Mouse (Mus musculus): ENCODE measurements around the gene Olfr1391. TPM values are rescaled to one million over a fixed set of nuclear protein-coding genes. Genes with fewer than 3 reads are reported as not detected.
"Not testable (repeated sequence)": the region's sequence is repeated elsewhere in the genome, so short reads cannot be mapped to it uniquely, and the experiment has no call there.

Gene Olfr1391
- not detected in 2 replicates for polyA plus RNA-seq (2011; ENCODE audit: insufficient read length, low read depth, missing spikeins)

DNA sequence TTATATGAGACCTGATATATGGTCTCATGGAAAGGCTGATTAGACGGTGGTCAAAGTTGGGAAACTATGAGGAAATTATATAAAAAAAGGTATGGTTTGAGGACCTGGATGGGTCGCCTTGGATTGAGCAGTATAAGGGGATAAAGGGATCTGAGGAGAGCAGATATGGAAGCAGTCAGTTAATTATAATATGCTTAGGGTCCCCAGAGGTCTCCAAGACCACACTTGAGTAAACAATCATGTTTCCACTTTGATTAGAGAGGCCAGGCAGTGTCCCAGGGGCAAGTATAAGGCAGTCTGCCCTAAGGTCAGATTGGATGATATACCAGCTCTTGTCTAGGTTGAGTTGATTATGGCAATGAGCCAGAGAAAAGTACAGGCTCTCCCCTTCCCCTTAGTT lies at the start of gene Olfr1391:
Gene Olfr1391 (plus strand): TSS at position 301 of the 400 bp plus-strand sequence.
- H3K27ac ChIP-seq (ENCODE audit: insufficient read depth, low read length) = no peak within 1 kb of the TSS
- no peak within 1 kb of the TSS for H3K4me3 ChIP-seq (ENCODE audit: insufficient read depth, low read length)
- no peaks in the 10 kb centered on the region for H3K4me1 ChIP-seq (ENCODE audit: control insufficient read depth, insufficient read depth, low read length)
- no peak for TF ChIP-seq POLR2A (IDR thresholded peaks at IDR 0.05; ENCODE audit: low read depth, low read length)
- no peak for TF ChIP-seq CTCF (IDR thresholded peaks at IDR 0.05; ENCODE audit: borderline replicate concordance, insufficient read depth, low read length)

DNA sequence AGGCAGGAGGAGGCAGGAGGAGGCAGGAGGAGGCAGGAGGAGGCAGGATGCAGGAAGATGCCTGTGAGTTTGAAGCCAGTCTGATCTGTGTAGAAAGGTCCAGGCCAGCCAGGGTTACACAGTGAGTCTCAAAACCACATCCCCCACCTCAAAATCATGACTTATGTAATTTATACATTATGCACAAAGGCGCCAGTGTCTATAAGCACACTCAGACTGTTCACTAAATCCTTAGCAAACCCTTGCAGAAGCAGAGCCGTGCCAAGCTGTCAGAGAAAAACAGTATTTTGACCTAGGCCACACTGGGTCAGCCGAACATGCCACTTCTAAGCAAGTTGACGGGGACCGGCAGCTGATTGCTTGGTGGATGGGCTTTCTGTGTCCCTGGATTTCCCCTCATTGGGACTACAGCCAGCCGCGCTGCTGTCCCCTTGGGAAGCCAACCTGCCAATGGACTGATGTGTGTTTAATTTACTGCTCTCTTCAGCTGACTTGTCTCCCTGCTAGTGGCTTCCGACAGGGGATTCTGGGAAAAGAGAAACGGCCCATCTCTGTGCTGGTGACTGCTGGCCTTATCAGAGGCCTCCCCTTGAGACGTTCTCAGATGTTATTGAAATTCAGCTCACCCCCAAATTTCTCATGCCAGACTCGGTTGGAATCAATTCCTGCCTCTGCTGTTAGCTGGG lies 48.6 kb upstream of the Olfr1391 start:
- H3K4me1 ChIP-seq (ENCODE audit: control insufficient read depth, insufficient read depth, low read length) = no peaks in the 10 kb centered on the region
- no peak overlapping the region for H3K4me3 ChIP-seq (ENCODE audit: insufficient read depth, low read length)
- TF ChIP-seq POLR2A (IDR thresholded peaks at IDR 0.05; ENCODE audit: low read depth, low read length) (no peak), CTCF (IDR thresholded peaks at IDR 0.05; ENCODE audit: borderline replicate concordance, insufficient read depth, low read length) (no peak)
- no peak overlapping the region for H3K27ac ChIP-seq (ENCODE audit: insufficient read depth, low read length)

DNA sequence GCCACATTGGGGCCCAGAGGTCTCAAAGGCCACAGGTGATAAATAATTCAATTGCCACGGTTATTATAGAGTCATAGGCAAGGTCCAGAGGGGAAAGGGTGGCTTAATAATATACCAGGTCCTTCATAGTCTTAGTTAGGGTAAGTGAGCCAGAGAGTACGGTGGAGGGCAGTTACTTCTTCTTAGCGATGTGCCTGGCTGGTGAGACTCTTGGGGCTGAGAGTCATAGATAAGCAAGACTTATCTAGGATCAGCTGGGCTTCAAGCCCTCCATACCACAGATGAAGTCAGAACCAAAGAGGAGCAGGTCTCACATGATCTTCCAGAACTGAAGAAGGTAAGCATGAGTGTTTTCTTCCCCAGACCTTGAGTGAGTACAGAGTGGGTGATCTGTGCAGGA lies 44.3 kb upstream of the Olfr1391 start, which contains the start of gene Olfr1393:
Gene Olfr1393 (plus strand): TSS at position 83 of the 400 bp plus-strand sequence.
- Histone ChIP-seq H3K4me1 (ENCODE audit: control insufficient read depth, insufficient read depth, low read length) (no peaks in the 10 kb centered on the region), H3K27ac (ENCODE audit: insufficient read depth, low read length) (no peak within 1 kb of the TSS), H3K4me3 (ENCODE audit: insufficient read depth, low read length) (no peak within 1 kb of the TSS)
- no peak for TF ChIP-seq POLR2A (IDR thresholded peaks at IDR 0.05; ENCODE audit: low read depth, low read length)
- no peak for TF ChIP-seq CTCF (IDR thresholded peaks at IDR 0.05; ENCODE audit: borderline replicate concordance, insufficient read depth, low read length)

DNA sequence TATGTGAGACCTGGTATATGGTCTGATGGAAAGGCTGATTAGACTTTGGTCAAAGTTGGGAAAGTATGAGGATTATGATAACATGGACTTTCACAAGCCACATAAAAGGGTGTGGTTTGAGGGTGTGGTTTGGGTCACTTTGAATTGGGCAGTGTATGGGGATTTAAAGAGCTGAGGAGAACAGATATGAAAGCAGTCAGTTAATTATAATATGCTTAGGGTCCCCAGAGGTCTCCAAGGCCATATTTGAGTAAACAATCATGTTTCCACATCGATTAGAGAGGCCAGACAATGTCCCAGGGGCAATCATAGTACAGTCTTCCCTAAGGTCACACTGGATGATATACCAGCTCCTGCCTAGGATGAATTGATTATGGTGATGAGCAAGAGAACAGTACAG lies 37.6 kb upstream of the Olfr1391 start, which contains the start of gene Olfr1392:
Gene Olfr1392 (plus strand): TSS at position 301 of the 400 bp plus-strand sequence.
- not testable (repeated sequence) for H3K4me3 ChIP-seq (ENCODE audit: insufficient read depth, low read length); H3K4me1 ChIP-seq (ENCODE audit: control insufficient read depth, insufficient read depth, low read length); H3K27ac ChIP-seq (ENCODE audit: insufficient read depth, low read length)

DNA sequence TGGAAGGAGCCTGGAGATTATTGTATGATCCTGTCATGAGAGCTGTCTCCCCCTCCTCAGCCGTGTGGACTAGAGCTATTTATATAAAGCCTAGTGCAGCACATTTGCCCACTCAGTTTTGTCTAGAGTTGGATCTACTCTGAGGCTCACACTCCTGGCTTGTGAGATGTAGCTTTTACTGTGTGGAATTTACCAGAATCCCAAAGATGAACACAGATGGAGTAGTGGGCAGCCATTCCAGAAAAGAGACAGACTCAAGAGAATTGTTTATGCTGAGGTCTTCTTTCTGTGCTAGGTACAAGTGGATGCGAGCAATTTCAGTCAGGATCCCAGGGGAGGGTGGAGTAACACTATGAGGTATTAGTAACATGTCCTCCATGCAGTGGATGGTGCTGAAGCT lies 35.3 kb upstream of the Olfr1391 start:
- Histone ChIP-seq H3K27ac (ENCODE audit: insufficient read depth, low read length) (no peak overlapping the region), H3K4me1 (ENCODE audit: control insufficient read depth, insufficient read depth, low read length) (no peaks in the 10 kb centered on the region)
- no peak for TF ChIP-seq CTCF (IDR thresholded peaks at IDR 0.05; ENCODE audit: borderline replicate concordance, insufficient read depth, low read length)
- no peak for TF ChIP-seq POLR2A (IDR thresholded peaks at IDR 0.05; ENCODE audit: low read depth, low read length)

DNA sequence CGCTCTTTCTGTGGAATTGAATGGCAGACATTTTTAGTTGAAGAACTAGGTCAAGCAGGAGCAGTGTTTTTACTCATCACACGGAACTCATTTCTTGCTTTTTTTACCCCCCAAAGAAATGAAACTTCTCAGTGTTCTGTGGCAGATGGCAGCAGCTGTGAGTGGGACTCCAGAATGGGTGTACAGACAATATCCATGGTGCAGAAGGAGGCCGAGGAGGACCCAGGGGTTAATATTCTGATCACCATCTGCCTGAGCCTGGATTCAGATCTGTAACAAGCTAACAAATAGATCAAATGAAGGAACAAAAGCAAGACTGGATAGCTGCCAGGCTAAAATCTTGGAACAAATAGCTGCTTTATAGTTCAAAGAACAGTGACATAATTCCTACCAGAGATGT lies 29.8 kb upstream of the Olfr1391 start:
- H3K4me3 ChIP-seq (ENCODE audit: insufficient read depth, low read length) = no peak overlapping the region

More for the DNA sequence above, 35.3 kb upstream of the Olfr1391 start:
- no peak overlapping the region for H3K4me3 ChIP-seq (ENCODE audit: insufficient read depth, low read length)

DNA sequence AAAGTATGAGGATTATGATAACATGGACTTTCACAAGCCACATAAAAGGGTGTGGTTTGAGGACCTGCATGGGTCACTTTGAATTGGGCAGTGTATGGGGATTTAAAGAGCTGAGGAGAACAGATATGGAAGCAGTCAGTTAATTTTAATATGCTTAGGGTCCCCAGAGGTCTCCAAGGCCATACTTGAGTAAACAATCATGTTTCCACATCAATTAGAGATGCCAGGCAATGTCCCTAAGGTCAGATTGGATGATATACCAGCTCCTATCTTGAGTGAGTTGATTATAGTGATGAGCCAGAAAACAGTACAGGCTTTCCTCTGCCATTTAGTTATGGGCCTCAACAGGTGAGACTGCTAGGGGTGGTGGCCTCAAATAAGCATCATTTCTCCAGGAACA lies 18.1 kb upstream of the Olfr1391 start, which contains the start of gene Olfr10:
Gene Olfr10 (plus strand): TSS at position 301 of the 400 bp plus-strand sequence.
- H3K27ac ChIP-seq (ENCODE audit: insufficient read depth, low read length) = no peak within 1 kb of the TSS
- no peaks in the 10 kb centered on the region for H3K4me1 ChIP-seq (ENCODE audit: control insufficient read depth, insufficient read depth, low read length)
- TF ChIP-seq POLR2A (IDR thresholded peaks at IDR 0.05; ENCODE audit: low read depth, low read length) (no peak), CTCF (IDR thresholded peaks at IDR 0.05; ENCODE audit: borderline replicate concordance, insufficient read depth, low read length) (no peak)
- no peak within 1 kb of the TSS for H3K4me3 ChIP-seq (ENCODE audit: insufficient read depth, low read length)

More for the DNA sequence above, 29.8 kb upstream of the Olfr1391 start:
- no peaks in the 10 kb centered on the region for H3K4me1 ChIP-seq (ENCODE audit: control insufficient read depth, insufficient read depth, low read length)
- no peak overlapping the region for H3K27ac ChIP-seq (ENCODE audit: insufficient read depth, low read length)
- no peak for TF ChIP-seq POLR2A (IDR thresholded peaks at IDR 0.05; ENCODE audit: low read depth, low read length)
- TF ChIP-seq CTCF (IDR thresholded peaks at IDR 0.05; ENCODE audit: borderline replicate concordance, insufficient read depth, low read length) = no peak

DNA sequence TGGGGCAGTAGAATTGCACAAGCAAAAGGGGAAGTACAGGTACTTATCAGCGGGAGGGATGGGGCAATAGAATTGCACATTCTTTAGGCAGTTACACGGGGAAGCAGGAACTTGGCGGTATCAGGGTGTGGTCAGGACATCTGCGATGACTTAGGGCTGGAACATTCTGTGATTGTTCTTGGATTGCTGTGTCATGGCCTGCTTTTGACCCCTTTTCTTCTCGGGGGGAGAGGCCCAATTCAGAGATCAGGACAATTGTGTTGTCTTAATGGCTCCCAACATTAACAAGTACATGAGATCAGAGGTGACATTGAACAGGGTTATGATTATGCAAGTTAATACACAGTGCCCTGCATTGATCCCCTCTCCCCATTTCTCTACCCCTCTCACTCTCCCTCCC lies 14.0 kb upstream of the Olfr1391 start:
- H3K4me3 ChIP-seq (ENCODE audit: insufficient read depth, low read length); H3K4me1 ChIP-seq (ENCODE audit: control insufficient read depth, insufficient read depth, low read length); H3K27ac ChIP-seq (ENCODE audit: insufficient read depth, low read length): not testable (repeated sequence)

DNA sequence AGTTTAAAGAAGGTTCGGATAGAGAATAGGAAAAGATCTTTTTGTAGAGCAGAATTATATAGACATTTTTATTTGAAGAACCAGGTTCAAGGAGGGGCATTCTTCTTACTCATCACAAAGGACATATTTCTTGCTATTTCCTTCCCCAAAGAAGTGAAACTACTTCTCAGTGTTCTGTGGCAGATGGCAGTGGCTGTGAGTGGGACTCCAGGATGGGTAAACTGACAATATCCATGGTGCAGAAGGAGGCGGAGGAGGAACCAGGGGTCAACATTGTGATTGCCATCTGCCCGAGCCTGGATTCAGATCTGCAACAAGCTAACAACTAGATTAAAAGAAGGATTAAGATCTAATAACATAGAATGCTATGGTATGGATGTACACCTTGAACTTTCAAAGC lies 4.2 kb downstream of the Olfr1391 start:
- Histone ChIP-seq H3K4me3 (ENCODE audit: insufficient read depth, low read length) (no peak overlapping the region), H3K27ac (ENCODE audit: insufficient read depth, low read length) (no peak overlapping the region), H3K4me1 (ENCODE audit: control insufficient read depth, insufficient read depth, low read length) (no peaks in the 10 kb centered on the region)
- TF ChIP-seq CTCF (IDR thresholded peaks at IDR 0.05; ENCODE audit: borderline replicate concordance, insufficient read depth, low read length) = no peak

DNA sequence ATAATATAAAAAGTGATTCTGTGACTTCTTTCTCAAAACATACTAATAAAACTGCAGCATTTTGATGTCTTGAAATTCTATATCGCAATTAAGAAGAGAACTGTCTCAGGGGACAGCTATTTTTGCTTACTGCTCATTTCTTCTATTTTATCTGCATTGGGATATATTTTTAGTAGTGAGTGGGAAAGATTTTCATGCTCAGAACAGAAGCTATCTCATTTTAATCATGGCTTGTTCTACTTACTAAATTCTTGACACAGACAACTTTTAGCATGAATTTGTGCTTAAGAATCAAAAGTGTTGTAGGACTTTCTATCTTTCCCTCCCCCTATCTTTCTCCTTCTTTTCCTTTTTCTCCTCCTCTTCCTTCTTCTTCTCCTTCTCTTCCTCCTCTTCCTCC lies 7.1 kb downstream of the Olfr1391 start:
- Histone ChIP-seq H3K4me3 (ENCODE audit: insufficient read depth, low read length) (no peak overlapping the region), H3K27ac (ENCODE audit: insufficient read depth, low read length) (no peak overlapping the region), H3K4me1 (ENCODE audit: control insufficient read depth, insufficient read depth, low read length) (no peaks in the 10 kb centered on the region)
- TF ChIP-seq CTCF (IDR thresholded peaks at IDR 0.05; ENCODE audit: borderline replicate concordance, insufficient read depth, low read length) = no peak
- no peak for TF ChIP-seq POLR2A (IDR thresholded peaks at IDR 0.05; ENCODE audit: low read depth, low read length)

Data from embryonic fibroblast, embryonic 13.5 days (primary cell).